Mouse (Mus musculus) hindbrain, embryonic 11.5 days (tissue): ENCODE measurements around the gene Zic4. TPM values are rescaled to one million over a fixed set of nuclear protein-coding genes. Genes with fewer than 3 reads are reported as not detected.

Experiments
- ATAC-seq: fragments of 200-750 bp; cut with Nextera tagmentation; 2 replicates; pipeline ENCODE4 v1.8.0; 2017; ENCODE audit warnings: mild to moderate bottlenecking, moderate TSS enrichment, moderate library complexity; ENCODE audit not compliant: low FRiP score
- DNase-seq: peaks from one replicate; pipeline ENCODE4 v3.0.0-alpha.2; 2015; ENCODE audit warnings: low spot score
- H3K27ac ChIP-seq: fragments of 300-500 bp; sonication (generic); 2 replicates; pipeline ENCODE4 v1.5.1; 2014; ENCODE audit warnings: mild to moderate bottlenecking, low read depth, low read length
- H3K27me3 ChIP-seq: fragments of 300-500 bp; sonication (generic); 2 replicates; pipeline ENCODE4 v1.6.1; 2014; ENCODE audit warnings: mild to moderate bottlenecking, low read length, moderate library complexity, mixed read lengths; ENCODE audit not compliant: control insufficient read depth, insufficient read depth
- H3K36me3 ChIP-seq: fragments of 300-500 bp; sonication (generic); 2 replicates; pipeline ENCODE4 v1.6.1; 2014; ENCODE audit warnings: mild to moderate bottlenecking, low read length, moderate library complexity, mixed read lengths; ENCODE audit not compliant: control insufficient read depth, insufficient read depth
- H3K4me1 ChIP-seq: fragments of 300-500 bp; sonication (generic); replicated peaks from 2 replicates; pipeline ENCODE4 v1.6.1; 2014; ENCODE audit warnings: low read length, mixed read lengths; ENCODE audit not compliant: control insufficient read depth, insufficient read depth
- H3K4me2 ChIP-seq: fragments of 300-500 bp; sonication (generic); replicated peaks from 2 replicates; pipeline ENCODE4 v1.6.1; 2014; ENCODE audit warnings: mild to moderate bottlenecking, low read depth, low read length
- H3K4me3 ChIP-seq: fragments of 300-500 bp; sonication (generic); 2 replicates; pipeline ENCODE4 v1.5.1; 2014; ENCODE audit warnings: low read depth, low read length
- H3K9ac ChIP-seq: fragments of 300-500 bp; sonication (generic); 2 replicates; pipeline ENCODE4 v1.6.1; 2014; ENCODE audit warnings: low read depth, low read length
- H3K9me3 ChIP-seq: fragments of 300-500 bp; sonication (generic); 2 replicates; pipeline ENCODE4 v1.6.1; 2016; ENCODE audit warnings: low read length; ENCODE audit not compliant: control insufficient read depth
- WGBS: fragments of 180-500 bp; shearing (Covaris S2); extraction: QIAGEN DNeasy Blood & Tissue Kit; methylation state at CpG from one replicate; pipeline ENCODE4 v1.1.7; 2014; 5-methylcytosine and 5-hydroxymethylcytosine counted together
- polyA plus RNA-seq: library from polyadenylated mRNA; unstranded; fragments of >200 nt; fragmentation: Nextera tagmentation; extraction: Ambion mirVana; gene quantifications from 2 replicates; pipeline ENCODE4 v1.2.1, GENCODE M21; 2014

Gene Zic4
- polyA plus RNA-seq, 1 experiment from 2014 or later = 36.5 TPM

- no peak overlapping the region for H3K27ac ChIP-seq
- no peak overlapping the region for H3K4me3 ChIP-seq
- no peak overlapping the region for H3K4me2 ChIP-seq
- no peaks in the 10 kb centered on the region for H3K9me3 ChIP-seq
- ATAC-seq (no peak), DNase-seq (no peak)
- WGBS = 12% methylated on average over 8 of the region's 8 CpGs
- H3K36me3 ChIP-seq = no peaks in the 10 kb centered on the region
- no peaks in the 10 kb centered on the region for H3K4me1 ChIP-seq
- H3K27me3 ChIP-seq = peaks cover 89% of the 10 kb centered on the region
- H3K9ac ChIP-seq = no peak overlapping the region
These were observed 38.4 kb downstream of the Zic4 start for GRCm38 (mm10) chr9:91400482-91401093.

GRCm38 (mm10) chr9:91401471-91401870 is 39.3 kb downstream of the Zic4 start:
- Histone ChIP-seq H3K4me3 (no peak overlapping the region), H3K4me2 (no peak overlapping the region), H3K27me3 (peaks cover 93% of the 10 kb centered on the region), H3K9me3 (no peaks in the 10 kb centered on the region), H3K9ac (no peak overlapping the region), H3K36me3 (no peaks in the 10 kb centered on the region), H3K27ac (no peak overlapping the region), H3K4me1 (no peaks in the 10 kb centered on the region)
- WGBS = 2% methylated on average over 10 of the region's 10 CpGs
- DNase-seq (no peak), ATAC-seq (no peak)

GRCm38 (mm10) chr9:91404229-91404628 is 42.0 kb downstream of the Zic4 start:
- ATAC-seq (no peak), DNase-seq (peak; percentile 54)
- Histone ChIP-seq H3K9me3 (no peaks in the 10 kb centered on the region), H3K4me2 (0 out of 2 replicates have a peak overlapping the region, but pooled peaks have one; percentile 30), H3K4me3 (peak overlapping the region; percentile 28; the same call in 1 of the 2 replicates), H3K27ac (no peak overlapping the region; the same call in 1 of the 2 replicates), H3K4me1 (no peaks in the 10 kb centered on the region), H3K9ac (no peak overlapping the region), H3K36me3 (no peaks in the 10 kb centered on the region), H3K27me3 (peaks cover 80% of the 10 kb centered on the region)
- under 1% methylated on average over 13 of the region's 13 CpGs for WGBS

GRCm38 (mm10) chr9:91404905-91405752 is 42.9 kb downstream of the Zic4 start:
- peak overlapping the region; percentile 51; the same call in 1 of the 2 replicates for H3K27ac ChIP-seq
- ATAC-seq (0 out of 2 replicates have a peak, but pooled peaks have one; percentile 43), DNase-seq (peak; percentile 69)
- peak overlapping the region; percentile 31 for H3K4me2 ChIP-seq
- no peaks in the 10 kb centered on the region for H3K4me1 ChIP-seq
- H3K4me3 ChIP-seq = peak overlapping the region; percentile 28
- H3K9ac ChIP-seq = peak overlapping the region; percentile 48
- WGBS = under 1% methylated on average over 27 of the region's 27 CpGs
- H3K27me3 ChIP-seq = peaks cover 80% of the 10 kb centered on the region
- no peaks in the 10 kb centered on the region for H3K36me3 ChIP-seq
- H3K9me3 ChIP-seq = no peaks in the 10 kb centered on the region

- DNase-seq (no peak), ATAC-seq (peak; percentile 39)
- H3K4me1 ChIP-seq = no peaks in the 10 kb centered on the region
- H3K36me3 ChIP-seq = no peaks in the 10 kb centered on the region
- peak overlapping the region; percentile 28 for H3K4me3 ChIP-seq
- peak overlapping the region; percentile 24; the same call in 1 of the 2 replicates for H3K9ac ChIP-seq
- WGBS = under 1% methylated on average over 16 of the region's 16 CpGs
- H3K4me2 ChIP-seq = peak overlapping the region; percentile 31
- H3K9me3 ChIP-seq = no peaks in the 10 kb centered on the region
- H3K27ac ChIP-seq = 0 out of 2 replicates have a peak overlapping the region, but pooled peaks have one; percentile 6
- H3K27me3 ChIP-seq = peaks cover 80% of the 10 kb centered on the region
These were observed 43.6 kb downstream of the Zic4 start for GRCm38 (mm10) chr9:91405753-91406178.

- Histone ChIP-seq H3K4me2 (peak overlapping the region; percentile 31), H3K4me1 (no peaks in the 10 kb centered on the region), H3K27ac (no peak overlapping the region), H3K27me3 (peaks cover 76% of the 10 kb centered on the region), H3K4me3 (peak overlapping the region; percentile 28), H3K36me3 (no peaks in the 10 kb centered on the region), H3K9ac (0 out of 2 replicates have a peak overlapping the region, but pooled peaks have one; percentile 12), H3K9me3 (no peaks in the 10 kb centered on the region)
- WGBS = 2% methylated on average over 6 of the region's 6 CpGs
- no peak for ATAC-seq
- DNase-seq = peak; percentile 52
These were observed 44.1 kb downstream of the Zic4 start for GRCm38 (mm10) chr9:91406258-91406763.

GRCm38 (mm10) chr9:91409771-91410170 is 47.6 kb downstream of the Zic4 start:
- DNase-seq = peak; percentile 35
- H3K4me1 ChIP-seq = 0 out of 2 replicates have a peak, but pooled peaks cover 2% of the 10 kb centered on the region
- no peak for ATAC-seq
- 2% methylated on average over 3 of the region's 3 CpGs for WGBS
- no peak overlapping the region for H3K27ac ChIP-seq
- peaks cover 61% of the 10 kb centered on the region for H3K27me3 ChIP-seq
- H3K4me3 ChIP-seq = 0 out of 2 replicates have a peak overlapping the region, but pooled peaks have one; percentile 2
- H3K9me3 ChIP-seq = no peaks in the 10 kb centered on the region
- H3K36me3 ChIP-seq = no peaks in the 10 kb centered on the region
- H3K9ac ChIP-seq = no peak overlapping the region
- 0 out of 2 replicates have a peak overlapping the region, but pooled peaks have one; percentile 11 for H3K4me2 ChIP-seq

- no peak overlapping the region for H3K4me3 ChIP-seq
- H3K36me3 ChIP-seq = no peaks in the 10 kb centered on the region
- peaks cover 61% of the 10 kb centered on the region for H3K27me3 ChIP-seq
- no peaks in the 10 kb centered on the region for H3K9me3 ChIP-seq
- H3K9ac ChIP-seq = no peak overlapping the region
- no peak overlapping the region for H3K4me2 ChIP-seq
- H3K4me1 ChIP-seq = 0 out of 2 replicates have a peak, but pooled peaks cover 2% of the 10 kb centered on the region
- peak; percentile 76 for ATAC-seq
- peak; percentile 73 for DNase-seq
- under 1% methylated on average over 12 of the region's 12 CpGs for WGBS
- no peak overlapping the region for H3K27ac ChIP-seq
These were observed 51.9 kb downstream of the Zic4 start for GRCm38 (mm10) chr9:91414007-91414661.
